Mouse (Mus musculus): ENCODE measurements around the gene Aldh1l1. TPM values are rescaled to one million over a fixed set of nuclear protein-coding genes. Genes with fewer than 3 reads are reported as not detected.

Aldh1l1 gene
- total and polyA plus RNA-seq, 2 experiments, result 897 to 1,237 TPM

DNA sequence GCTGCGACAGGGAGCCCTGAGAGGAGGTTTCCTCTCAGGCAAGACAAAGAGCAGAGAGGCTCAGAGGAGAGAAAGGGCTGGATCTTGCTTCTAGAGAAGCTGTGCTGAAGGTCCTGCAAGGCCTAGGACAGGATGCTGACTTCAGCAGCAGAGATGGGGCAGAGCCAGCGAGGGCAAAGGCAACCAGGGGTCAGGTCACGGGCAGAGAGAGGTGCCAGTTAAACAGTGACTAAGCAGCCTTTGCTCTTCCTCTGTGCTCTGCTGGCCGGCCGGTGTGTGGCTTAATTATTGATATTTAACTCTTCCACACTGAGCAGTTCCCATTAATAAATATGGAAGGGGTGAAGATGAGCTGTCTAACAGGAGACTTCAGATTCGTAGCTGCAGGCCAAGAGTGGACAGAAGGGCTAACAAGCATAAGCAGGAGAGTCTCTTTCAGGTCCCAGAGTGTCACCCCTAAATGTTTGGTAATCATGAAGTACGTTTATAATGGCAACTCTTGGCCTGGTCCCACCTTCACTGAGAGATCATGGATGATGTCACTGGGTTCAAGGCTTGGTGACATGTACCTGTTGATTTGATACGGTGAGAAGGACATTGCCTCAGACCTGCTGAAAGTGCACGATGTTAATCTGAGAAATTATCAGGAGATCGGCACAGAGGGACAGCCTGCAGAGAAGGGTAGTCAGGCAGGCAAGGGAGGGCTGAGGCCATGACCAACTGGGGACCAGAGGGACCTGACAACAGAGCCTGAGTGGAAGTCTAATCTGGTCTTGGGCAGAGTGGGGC is 5.9 kb downstream of the Aldh1l1 start:
- DNase-seq (ENCODE audit: extremely low read depth, low read depth, low spot score), result peak; percentile 98
- H3K79me2 ChIP-seq (ENCODE audit: control insufficient read depth, insufficient read depth, low read length), result no peaks in the 10 kb centered on the region
- peak overlapping the region; percentile 34 for H3K9ac ChIP-seq (ENCODE audit: low read depth, low read length)
- peak overlapping the region; percentile 90 for H3K27ac ChIP-seq (replicated peaks; ENCODE audit: insufficient read depth, low read depth, low read length)
- no peaks in the 10 kb centered on the region for H3K27me3 ChIP-seq (ENCODE audit: control insufficient read depth, insufficient read depth, low read length)
- TF ChIP-seq CTCF (IDR thresholded peaks at IDR 0.05; ENCODE audit: low read depth, low read length) (no peak), POLR2A (IDR thresholded peaks at IDR 0.05; ENCODE audit: extremely low read depth, insufficient read depth, low read length) (no peak)
- H3K4me3 ChIP-seq (ENCODE audit: insufficient read depth, low read depth, low read length), result no peak overlapping the region
- no peaks in the 10 kb centered on the region for H3K36me3 ChIP-seq (ENCODE audit: control insufficient read depth, insufficient read depth, low read length)
- peaks cover 26% of the 10 kb centered on the region for H3K4me1 ChIP-seq (ENCODE audit: control insufficient read depth, insufficient read depth, low read length)
- WGBS, result 19% methylated on average over 10 of the region's 10 CpGs

DNA sequence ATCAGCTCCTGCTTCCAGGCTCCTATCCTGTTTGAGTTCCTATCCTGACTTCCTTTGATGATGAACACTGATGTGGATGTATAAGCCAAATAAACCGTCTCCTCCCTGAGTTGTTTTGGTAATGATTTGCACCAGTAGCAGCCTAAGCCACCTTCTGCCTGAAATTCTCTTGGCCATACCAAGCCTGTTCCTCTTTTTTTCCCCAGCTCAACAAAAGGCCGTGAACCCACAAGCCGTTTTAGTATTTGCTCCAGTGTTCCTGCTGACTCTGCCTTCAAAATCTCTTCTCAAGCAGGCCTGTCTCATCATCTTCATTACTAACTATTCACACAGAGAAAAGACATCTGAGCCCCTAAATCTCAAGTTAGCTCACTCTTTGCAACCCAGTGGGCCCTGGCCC is 7.9 kb downstream of the Aldh1l1 start:
- Histone ChIP-seq H3K4me3 (ENCODE audit: insufficient read depth, low read depth, low read length) (no peak overlapping the region), H3K27ac (replicated peaks; ENCODE audit: insufficient read depth, low read depth, low read length) (no peak overlapping the region), H3K4me1 (ENCODE audit: control insufficient read depth, insufficient read depth, low read length) (peaks cover 20% of the 10 kb centered on the region), H3K27me3 (ENCODE audit: control insufficient read depth, insufficient read depth, low read length) (no peaks in the 10 kb centered on the region), H3K79me2 (ENCODE audit: control insufficient read depth, insufficient read depth, low read length) (no peaks in the 10 kb centered on the region), H3K9ac (ENCODE audit: low read depth, low read length) (no peak overlapping the region), H3K36me3 (ENCODE audit: control insufficient read depth, insufficient read depth, low read length) (no peaks in the 10 kb centered on the region)
- no peak for DNase-seq (ENCODE audit: extremely low read depth, low read depth, low spot score)
- 78% methylated on average over 3 of the region's 3 CpGs for WGBS
- TF ChIP-seq POLR2A (IDR thresholded peaks at IDR 0.05; ENCODE audit: extremely low read depth, insufficient read depth, low read length) (no peak), CTCF (IDR thresholded peaks at IDR 0.05; ENCODE audit: low read depth, low read length) (no peak)

DNA sequence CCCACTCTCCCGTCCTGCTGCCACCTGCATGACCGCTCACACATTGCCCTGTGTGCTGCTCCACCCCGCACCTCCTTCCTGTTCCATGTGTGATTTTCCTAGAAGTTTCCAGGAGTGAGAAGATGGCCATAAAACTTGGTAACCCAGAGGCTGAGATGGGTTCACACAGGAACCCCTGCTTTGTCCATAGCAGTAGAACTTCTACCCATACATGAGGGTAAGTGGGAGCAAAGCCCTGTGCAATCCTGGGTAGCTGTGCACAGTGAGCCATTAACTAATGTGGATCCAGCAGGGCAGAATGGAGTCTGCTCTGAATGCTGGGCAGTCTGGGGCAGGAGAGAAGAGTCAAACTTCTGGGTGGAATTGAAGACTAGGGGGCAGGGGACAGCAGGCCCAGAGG is 8.3 kb downstream of the Aldh1l1 start:
- WGBS, result 100% methylated on average over 3 of the region's 3 CpGs
- DNase-seq (ENCODE audit: extremely low read depth, low read depth, low spot score), result no peak
- Histone ChIP-seq H3K36me3 (ENCODE audit: control insufficient read depth, insufficient read depth, low read length) (no peaks in the 10 kb centered on the region), H3K4me1 (ENCODE audit: control insufficient read depth, insufficient read depth, low read length) (peaks cover 18% of the 10 kb centered on the region), H3K27me3 (ENCODE audit: control insufficient read depth, insufficient read depth, low read length) (no peaks in the 10 kb centered on the region), H3K79me2 (ENCODE audit: control insufficient read depth, insufficient read depth, low read length) (no peaks in the 10 kb centered on the region), H3K27ac (replicated peaks; ENCODE audit: insufficient read depth, low read depth, low read length) (no peak overlapping the region), H3K4me3 (ENCODE audit: insufficient read depth, low read depth, low read length) (no peak overlapping the region), H3K9ac (ENCODE audit: low read depth, low read length) (no peak overlapping the region)
- TF ChIP-seq POLR2A (IDR thresholded peaks at IDR 0.05; ENCODE audit: extremely low read depth, insufficient read depth, low read length), result no peak
- TF ChIP-seq CTCF (IDR thresholded peaks at IDR 0.05; ENCODE audit: low read depth, low read length), result no peak

DNA sequence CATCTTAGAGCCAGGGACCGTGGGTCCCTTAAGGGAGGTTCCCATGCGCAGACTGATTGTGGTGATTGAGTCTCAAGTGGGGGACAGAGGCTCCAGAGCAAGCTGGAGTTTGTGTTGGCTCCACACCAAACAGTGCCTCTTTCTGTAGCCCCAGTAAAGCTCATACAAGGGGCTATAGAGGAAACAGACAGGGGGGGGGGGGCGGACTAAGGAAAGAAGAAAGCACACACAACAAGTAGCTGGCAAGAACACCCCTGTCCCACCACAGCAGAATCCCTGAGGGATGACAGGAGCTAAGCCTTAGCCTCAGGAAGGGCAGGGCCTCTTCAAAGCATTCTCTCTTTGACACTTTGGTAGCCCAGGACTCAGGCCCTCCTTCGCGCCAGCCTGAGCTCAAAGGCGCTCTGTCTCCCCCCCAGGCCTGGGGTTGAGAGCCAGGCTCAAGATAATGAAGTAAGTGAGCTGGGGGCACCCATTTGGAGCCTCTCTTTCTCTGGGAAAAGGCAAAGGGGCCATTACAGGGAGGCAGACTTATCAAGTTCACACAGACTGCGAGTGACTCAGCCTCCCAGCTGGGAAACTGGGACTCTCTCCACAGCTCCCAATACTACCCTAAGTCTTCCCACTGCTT is 9.2 kb downstream of the Aldh1l1 start:
- Histone ChIP-seq H3K4me1 (ENCODE audit: control insufficient read depth, insufficient read depth, low read length) (peaks cover 18% of the 10 kb centered on the region), H3K9ac (ENCODE audit: low read depth, low read length) (no peak overlapping the region), H3K36me3 (ENCODE audit: control insufficient read depth, insufficient read depth, low read length) (no peaks in the 10 kb centered on the region), H3K4me3 (ENCODE audit: insufficient read depth, low read depth, low read length) (no peak overlapping the region), H3K79me2 (ENCODE audit: control insufficient read depth, insufficient read depth, low read length) (no peaks in the 10 kb centered on the region), H3K27ac (replicated peaks; ENCODE audit: insufficient read depth, low read depth, low read length) (no peak overlapping the region), H3K27me3 (ENCODE audit: control insufficient read depth, insufficient read depth, low read length) (no peaks in the 10 kb centered on the region)
- no peak for DNase-seq (ENCODE audit: extremely low read depth, low read depth, low spot score)
- TF ChIP-seq CTCF (IDR thresholded peaks at IDR 0.05; ENCODE audit: low read depth, low read length) (no peak), POLR2A (IDR thresholded peaks at IDR 0.05; ENCODE audit: extremely low read depth, insufficient read depth, low read length) (no peak)
- 87% methylated on average over 7 of the region's 7 CpGs for WGBS

DNA sequence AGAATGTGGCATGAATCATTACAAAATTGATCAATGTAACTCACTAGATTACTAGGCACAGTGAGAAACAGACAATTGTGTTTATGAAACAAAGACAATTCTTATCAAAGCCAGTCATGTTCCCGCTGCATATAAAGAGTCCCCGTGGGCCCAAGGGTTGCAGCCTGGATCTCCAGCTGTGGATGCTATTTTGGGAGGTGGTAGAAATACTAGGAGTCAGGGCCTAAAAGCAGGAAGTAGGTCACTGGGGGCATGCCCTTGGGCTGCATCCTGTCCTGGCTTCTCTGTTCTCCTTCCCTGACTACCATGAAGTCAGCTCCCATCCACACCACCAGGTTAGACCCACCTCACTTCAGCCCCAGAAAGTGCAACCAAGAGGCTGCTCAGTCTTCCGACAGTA is 10.0 kb downstream of the Aldh1l1 start:
- no peak overlapping the region for H3K4me3 ChIP-seq (ENCODE audit: insufficient read depth, low read depth, low read length)
- no peak overlapping the region for H3K9ac ChIP-seq (ENCODE audit: low read depth, low read length)
- no peak for TF ChIP-seq POLR2A (IDR thresholded peaks at IDR 0.05; ENCODE audit: extremely low read depth, insufficient read depth, low read length)
- TF ChIP-seq CTCF (IDR thresholded peaks at IDR 0.05; ENCODE audit: low read depth, low read length), result no peak
- H3K27ac ChIP-seq (replicated peaks; ENCODE audit: insufficient read depth, low read depth, low read length), result no peak overlapping the region
- H3K36me3 ChIP-seq (ENCODE audit: control insufficient read depth, insufficient read depth, low read length), result no peaks in the 10 kb centered on the region
- 86% methylated on average over 3 of the region's 3 CpGs for WGBS
- no peaks in the 10 kb centered on the region for H3K27me3 ChIP-seq (ENCODE audit: control insufficient read depth, insufficient read depth, low read length)
- no peak for DNase-seq (ENCODE audit: extremely low read depth, low read depth, low spot score)
- H3K79me2 ChIP-seq (ENCODE audit: control insufficient read depth, insufficient read depth, low read length), result no peaks in the 10 kb centered on the region
- H3K4me1 ChIP-seq (ENCODE audit: control insufficient read depth, insufficient read depth, low read length), result peaks cover 13% of the 10 kb centered on the region

DNA sequence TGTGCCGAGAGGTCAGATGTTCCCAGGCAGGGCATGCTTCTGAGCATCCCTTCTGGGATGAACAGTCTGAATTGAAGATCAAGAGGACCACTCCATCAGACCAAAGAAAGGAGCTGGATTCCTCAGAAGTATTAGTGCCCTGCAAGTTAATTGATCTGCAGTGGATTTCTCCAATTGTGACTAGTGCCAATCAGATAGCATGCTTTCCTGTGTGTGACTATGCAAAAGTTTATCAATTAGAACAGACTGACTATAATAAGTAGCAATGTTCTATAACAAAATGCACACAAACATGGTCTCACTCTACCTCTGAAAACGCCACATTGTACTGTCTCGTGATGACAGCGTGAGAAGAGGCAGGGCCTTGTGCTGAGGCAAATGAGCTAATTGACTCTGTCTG is 13.3 kb downstream of the Aldh1l1 start:
- no peaks in the 10 kb centered on the region for H3K27me3 ChIP-seq (ENCODE audit: control insufficient read depth, insufficient read depth, low read length)
- DNase-seq (ENCODE audit: extremely low read depth, low read depth, low spot score), result peak; percentile 57
- TF ChIP-seq POLR2A (IDR thresholded peaks at IDR 0.05; ENCODE audit: extremely low read depth, insufficient read depth, low read length) (no peak), CTCF (IDR thresholded peaks at IDR 0.05; ENCODE audit: low read depth, low read length) (no peak)
- no peak overlapping the region for H3K4me3 ChIP-seq (ENCODE audit: insufficient read depth, low read depth, low read length)
- no peaks in the 10 kb centered on the region for H3K79me2 ChIP-seq (ENCODE audit: control insufficient read depth, insufficient read depth, low read length)
- 73% methylated on average over 4 of the region's 4 CpGs for WGBS
- no peak overlapping the region for H3K27ac ChIP-seq (replicated peaks; ENCODE audit: insufficient read depth, low read depth, low read length)
- peaks cover 4% of the 10 kb centered on the region for H3K4me1 ChIP-seq (ENCODE audit: control insufficient read depth, insufficient read depth, low read length)
- H3K36me3 ChIP-seq (ENCODE audit: control insufficient read depth, insufficient read depth, low read length), result no peaks in the 10 kb centered on the region
- no peak overlapping the region for H3K9ac ChIP-seq (ENCODE audit: low read depth, low read length)

Measured in liver, adult 2 months (tissue).